Mouse (Mus musculus) thymus, adult 2 months (tissue): ENCODE measurements around the gene Oas1c.

Experiments
- CTCF ChIP-seq: fragments of 200-500 bp; IDR thresholded peaks from 2 replicates; pipeline ENCODE4 v1.5.1; 2012; ENCODE audit warnings: mild to moderate bottlenecking, control low read depth, low read length, moderate library complexity, borderline replicate concordance; ENCODE audit not compliant: control insufficient read depth, poor library complexity, insufficient read depth; ENCODE audit errors: extremely low read depth
- POLR2A ChIP-seq: fragments of 200-500 bp; IDR thresholded peaks from 2 replicates; pipeline ENCODE4 v1.6.1; 2012; ENCODE audit warnings: mild to moderate bottlenecking, low read length, control low read depth, moderate library complexity; ENCODE audit not compliant: control insufficient read depth, poor library complexity, insufficient read depth; ENCODE audit errors: extremely low read depth

- TF ChIP-seq CTCF (no peak), POLR2A (no peak)
Observed at GRCm38 (mm10) chr5:120777478-120777877, 34.8 kb downstream of the Oas1c start, which contains the start of gene Oas3.
